Mouse (Mus musculus) C2C12 (cell line): ENCODE results near the gene Btbd8.

Experiments
- CEBPB ChIP-seq: IDR thresholded peaks from one replicate; pipeline ENCODE4 v1.6.1; 2011; ENCODE audit warnings: low read depth, mild to moderate bottlenecking, control low read depth, moderate library complexity
- CTCF ChIP-seq: IDR thresholded peaks from one replicate; pipeline ENCODE4 v1.5.1; 2011; ENCODE audit not compliant: control insufficient read depth, insufficient read depth, insufficient read length
- MAX ChIP-seq: IDR thresholded peaks from one replicate; pipeline ENCODE4 v1.6.1; 2011; ENCODE audit warnings: mild to moderate bottlenecking, control low read depth
- USF1 ChIP-seq: IDR thresholded peaks from one replicate; pipeline ENCODE4 v1.6.1; 2011; ENCODE audit warnings: low read depth, mild to moderate bottlenecking, control low read depth, moderate library complexity

DNA sequence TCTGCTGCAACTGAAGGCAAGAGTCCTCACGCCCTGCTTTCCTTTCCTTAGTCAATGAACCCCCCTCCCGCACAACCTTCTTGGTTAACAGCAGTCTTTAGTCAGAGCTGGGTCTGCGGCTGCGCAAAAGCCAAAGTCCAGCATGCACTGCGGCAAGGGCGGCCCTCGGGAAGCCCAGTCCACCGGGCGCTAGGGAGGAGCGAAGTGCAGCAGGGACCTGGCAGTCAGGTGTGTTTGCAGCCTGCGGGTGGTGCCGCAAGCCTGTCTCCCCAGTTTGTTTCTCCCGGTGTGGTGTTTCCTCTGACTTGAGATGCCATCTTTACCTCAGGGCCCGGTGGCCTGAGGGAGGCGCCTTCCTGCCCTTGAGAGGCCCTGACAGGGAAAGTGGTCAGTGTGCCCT is 96.8 kb downstream of the Btbd8 start, which contains the start of gene 1700028K03Rik:
- TF ChIP-seq CTCF (no peak), USF1 (no peak), CEBPB (no peak), MAX (no peak)
